Mouse (Mus musculus): ENCODE results near the gene Ccl2. TPM values are rescaled to one million over a fixed set of nuclear protein-coding genes. Genes with fewer than 3 reads are reported as not detected.

The Ccl2 gene
- polyA plus RNA-seq, 1 experiment from 2014 or later: 2.9 TPM

DNA sequence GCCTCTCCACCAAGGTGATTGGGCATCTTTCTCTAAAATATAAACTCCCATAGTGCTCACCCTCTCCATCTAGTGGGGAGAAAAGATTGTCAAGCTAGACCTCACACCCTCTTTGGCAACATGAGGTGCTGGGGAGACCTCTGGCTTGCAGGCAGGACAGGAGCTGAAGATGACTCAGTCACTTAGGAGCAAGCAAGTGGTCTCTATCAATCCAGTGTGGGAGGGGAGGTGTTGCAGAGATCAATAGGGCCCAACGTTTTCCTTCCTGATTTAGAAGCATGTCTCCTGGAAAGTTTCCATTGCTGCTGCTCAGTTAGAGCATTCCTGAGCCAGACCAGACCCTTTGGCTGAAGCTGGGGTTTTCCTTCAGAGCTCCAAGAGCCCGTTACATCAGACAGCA, 3.2 kb downstream of the Ccl2 start, which contains the start of gene Gm17268:
TSS of gene Gm17268 (minus strand) at position 28 of the 400 bp plus-strand sequence.
- Histone ChIP-seq H3K4me3 (no peak within 1 kb of the TSS), H3K4me2 (no peak within 1 kb of the TSS), H3K27ac (no peak within 1 kb of the TSS), H3K9ac (0 out of 2 replicates have a peak within 1 kb of the TSS, but pooled peaks have one; percentile 32), H3K36me3 (no peaks in the 10 kb centered on the region), H3K9me3 (no peaks in the 10 kb centered on the region), H3K27me3 (peaks cover 6% of the 10 kb centered on the region; the same call in 1 of the 2 replicates), H3K4me1 (peaks cover 9% of the 10 kb centered on the region)
- ATAC-seq (ENCODE audit: insufficient number of reproducible peaks, insufficient read depth, low FRiP score, low TSS enrichment, low read depth): no peak
- WGBS: 41% methylated on average over 2 of the region's 2 CpGs

DNA sequence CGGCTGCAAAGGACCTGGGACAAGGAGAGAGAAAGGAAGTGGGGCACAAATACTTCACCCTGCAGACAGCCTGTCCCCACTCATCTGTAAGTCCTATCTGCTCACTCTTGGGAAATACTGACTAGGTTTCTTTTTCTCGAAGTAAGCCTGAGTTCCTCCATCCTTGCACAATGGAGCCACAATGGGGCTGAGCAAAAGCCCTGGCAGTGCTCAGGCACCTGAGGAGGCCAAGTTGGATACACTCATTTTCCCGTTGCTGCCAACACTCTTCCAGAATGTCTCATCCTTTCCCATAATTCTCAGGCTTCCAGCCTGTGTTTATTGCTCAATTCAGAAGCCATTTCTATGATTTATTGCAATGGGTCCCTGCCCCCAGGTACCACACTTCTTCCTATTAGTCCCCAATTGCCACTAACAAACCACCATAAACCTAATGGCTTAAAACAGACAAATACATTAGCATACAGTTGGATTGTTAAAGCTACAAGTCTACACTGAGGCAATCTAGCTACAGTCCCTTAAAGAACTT, 3.8 kb downstream of the Ccl2 start:
- Histone ChIP-seq H3K9me3 (no peaks in the 10 kb centered on the region), H3K27ac (no peak overlapping the region), H3K9ac (0 out of 2 replicates have a peak overlapping the region, but pooled peaks have one; percentile 32), H3K4me1 (peaks cover 5% of the 10 kb centered on the region), H3K4me2 (no peak overlapping the region), H3K36me3 (no peaks in the 10 kb centered on the region), H3K4me3 (no peak overlapping the region), H3K27me3 (peaks cover 6% of the 10 kb centered on the region; the same call in 1 of the 2 replicates)
- ATAC-seq (ENCODE audit: insufficient number of reproducible peaks, insufficient read depth, low FRiP score, low TSS enrichment, low read depth): no peak
- 62% methylated on average over 3 of the region's 3 CpGs for whole genome bisulfite sequencing

DNA sequence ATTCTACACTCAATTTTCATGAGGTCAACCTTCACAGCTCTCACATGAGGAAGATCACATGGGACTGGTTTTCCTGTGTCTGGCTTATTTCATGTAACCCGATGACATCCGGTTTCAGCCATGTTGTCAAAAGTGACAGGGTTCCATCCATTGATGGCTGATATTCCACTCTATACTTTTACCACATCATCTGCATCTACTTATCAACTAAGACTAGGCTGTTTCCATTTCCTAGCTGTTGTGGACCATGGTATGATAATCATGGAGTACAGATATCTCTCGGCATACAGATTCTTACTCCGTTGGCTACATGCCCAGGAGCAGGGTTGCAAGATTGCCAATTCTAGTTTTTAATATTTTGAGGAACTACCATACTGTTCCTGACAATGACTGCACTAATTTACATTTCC, 6.3 kb downstream of the Ccl2 start:
- Histone ChIP-seq H3K4me2 (no peak overlapping the region), H3K36me3 (no peaks in the 10 kb centered on the region), H3K4me1 (no peaks in the 10 kb centered on the region), H3K27me3 (peaks cover 6% of the 10 kb centered on the region; the same call in 1 of the 2 replicates), H3K27ac (no peak overlapping the region), H3K9ac (no peak overlapping the region), H3K9me3 (no peaks in the 10 kb centered on the region), H3K4me3 (no peak overlapping the region)
- 76% methylated on average over 4 of the region's 4 CpGs for WGBS
- no peak for ATAC-seq (ENCODE audit: insufficient number of reproducible peaks, insufficient read depth, low FRiP score, low TSS enrichment, low read depth)

DNA sequence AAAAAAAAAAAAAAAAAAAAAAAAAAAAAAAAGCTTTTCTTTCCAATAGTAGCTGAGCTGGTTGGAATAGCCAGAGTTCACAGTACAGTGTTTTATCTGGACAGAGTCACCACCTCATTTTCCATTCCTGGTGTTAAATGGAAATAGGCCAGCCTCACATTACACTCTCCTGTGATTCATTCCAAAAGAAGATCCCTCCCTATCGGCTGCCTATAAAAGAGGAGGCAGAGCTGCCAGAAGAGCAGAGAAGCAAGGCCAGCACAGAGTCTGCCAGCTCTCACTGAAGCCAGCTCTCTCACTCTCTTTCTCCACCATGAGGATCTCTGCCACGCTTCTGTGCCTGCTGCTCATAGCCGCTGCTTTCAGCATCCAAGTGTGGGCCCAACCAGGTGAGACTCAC, 10.1 kb downstream of the Ccl2 start, which contains the start of gene Ccl7:
TSS of gene Ccl7 (plus strand) at position 242 of the 400 bp plus-strand sequence.
- Histone ChIP-seq H3K4me3 (no peak within 1 kb of the TSS), H3K27ac (no peak within 1 kb of the TSS), H3K9me3 (no peaks in the 10 kb centered on the region), H3K9ac (no peak within 1 kb of the TSS), H3K36me3 (no peaks in the 10 kb centered on the region), H3K4me1 (0 out of 2 replicates have a peak, but pooled peaks cover 2% of the 10 kb centered on the region), H3K27me3 (no peaks in the 10 kb centered on the region; the same call in 1 of the 2 replicates), H3K4me2 (no peak within 1 kb of the TSS)
- WGBS: 76% methylated on average over 3 of the region's 3 CpGs
- no peak for ATAC-seq (ENCODE audit: insufficient number of reproducible peaks, insufficient read depth, low FRiP score, low TSS enrichment, low read depth)

GRCm38 (mm10) chr11:82047746-82048415, 12.5 kb downstream of the Ccl2 start:
- no peaks in the 10 kb centered on the region; the same call in 1 of the 2 replicates for H3K27me3 ChIP-seq
- H3K27ac ChIP-seq: no peak overlapping the region
- no peak overlapping the region for H3K4me3 ChIP-seq
- H3K9ac ChIP-seq: no peak overlapping the region
- no peaks in the 10 kb centered on the region for H3K36me3 ChIP-seq
- no peak for ATAC-seq (ENCODE audit: insufficient number of reproducible peaks, insufficient read depth, low FRiP score, low TSS enrichment, low read depth)
- no peak overlapping the region for H3K4me2 ChIP-seq
- WGBS: 24% methylated on average over 6 of the region's 6 CpGs
- H3K9me3 ChIP-seq: no peaks in the 10 kb centered on the region
- H3K4me1 ChIP-seq: 0 out of 2 replicates have a peak, but pooled peaks cover 2% of the 10 kb centered on the region

GRCm38 (mm10) chr11:82053849-82054248, 18.5 kb downstream of the Ccl2 start:
- Histone ChIP-seq H3K36me3 (no peaks in the 10 kb centered on the region), H3K4me2 (no peak overlapping the region), H3K9me3 (no peaks in the 10 kb centered on the region), H3K27me3 (no peaks in the 10 kb centered on the region), H3K4me1 (no peaks in the 10 kb centered on the region), H3K4me3 (no peak overlapping the region), H3K9ac (no peak overlapping the region), H3K27ac (no peak overlapping the region)
- no peak for ATAC-seq (ENCODE audit: insufficient number of reproducible peaks, insufficient read depth, low FRiP score, low TSS enrichment, low read depth)
- WGBS: 88% methylated on average over 7 of the region's 7 CpGs

DNA sequence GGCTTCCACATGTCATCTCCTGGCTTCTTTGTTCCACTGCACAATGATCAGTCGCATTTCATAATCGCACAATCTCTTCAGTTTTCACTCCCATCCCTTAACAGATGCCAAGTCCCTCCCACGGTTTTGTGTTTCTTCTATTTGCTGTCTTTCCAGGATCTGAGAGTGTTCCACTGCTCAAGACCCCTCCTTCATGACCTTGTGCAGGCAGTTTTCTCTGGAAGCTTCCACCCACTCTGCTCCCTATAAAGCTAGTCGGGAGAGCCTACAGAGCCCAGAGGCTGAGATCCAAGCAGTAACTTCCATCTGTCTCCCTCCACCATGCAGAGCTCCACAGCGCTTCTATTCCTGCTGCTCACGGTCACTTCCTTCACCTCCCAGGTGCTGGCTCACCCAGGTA, 22.3 kb downstream of the Ccl2 start, which contains the start of gene Ccl11:
TSS of gene Ccl11 (plus strand) at position 178 of the 400 bp plus-strand sequence.
- Histone ChIP-seq H3K27me3 (no peaks in the 10 kb centered on the region), H3K9me3 (no peaks in the 10 kb centered on the region), H3K4me2 (no peak within 1 kb of the TSS), H3K36me3 (no peaks in the 10 kb centered on the region), H3K4me1 (no peaks in the 10 kb centered on the region), H3K4me3 (no peak within 1 kb of the TSS), H3K27ac (no peak within 1 kb of the TSS), H3K9ac (no peak within 1 kb of the TSS)
- no peak for ATAC-seq (ENCODE audit: insufficient number of reproducible peaks, insufficient read depth, low FRiP score, low TSS enrichment, low read depth)
- WGBS: 77% methylated on average over 6 of the region's 6 CpGs

DNA sequence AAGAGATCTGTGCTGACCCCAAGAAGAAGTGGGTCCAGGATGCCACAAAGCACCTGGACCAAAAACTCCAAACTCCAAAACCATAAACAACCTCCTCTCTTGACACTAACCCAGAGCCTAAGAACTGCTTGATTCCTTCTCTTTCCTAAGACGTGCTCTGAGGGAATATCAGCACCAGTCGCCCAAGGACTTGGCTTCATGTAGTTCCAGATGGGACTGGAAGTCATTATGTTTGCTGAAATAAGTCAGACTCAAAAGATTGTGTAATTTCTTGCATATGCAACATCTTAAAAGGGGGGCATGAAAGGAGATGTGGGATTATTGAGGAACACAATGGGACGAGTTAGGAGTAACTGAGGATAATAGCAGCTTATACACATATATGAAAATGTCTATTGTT, 26.9 kb downstream of the Ccl2 start:
- H3K9ac ChIP-seq: no peak overlapping the region
- ATAC-seq (ENCODE audit: insufficient number of reproducible peaks, insufficient read depth, low FRiP score, low TSS enrichment, low read depth): no peak
- no peaks in the 10 kb centered on the region for H3K4me1 ChIP-seq
- no peak overlapping the region for H3K27ac ChIP-seq
- WGBS: 20% methylated on average over 3 of the region's 3 CpGs
- H3K4me2 ChIP-seq: no peak overlapping the region
- no peaks in the 10 kb centered on the region for H3K9me3 ChIP-seq
- H3K4me3 ChIP-seq: no peak overlapping the region
- no peaks in the 10 kb centered on the region for H3K27me3 ChIP-seq
- H3K36me3 ChIP-seq: no peaks in the 10 kb centered on the region

GRCm38 (mm10) chr11:82063454-82063853, 28.1 kb downstream of the Ccl2 start:
- Histone ChIP-seq H3K27ac (no peak overlapping the region), H3K36me3 (no peaks in the 10 kb centered on the region), H3K9ac (no peak overlapping the region), H3K27me3 (no peaks in the 10 kb centered on the region), H3K4me3 (no peak overlapping the region), H3K9me3 (no peaks in the 10 kb centered on the region), H3K4me2 (no peak overlapping the region), H3K4me1 (no peaks in the 10 kb centered on the region)
- WGBS: 78% methylated on average over 2 of the region's 2 CpGs
- no peak for ATAC-seq (ENCODE audit: insufficient number of reproducible peaks, insufficient read depth, low FRiP score, low TSS enrichment, low read depth)

DNA sequence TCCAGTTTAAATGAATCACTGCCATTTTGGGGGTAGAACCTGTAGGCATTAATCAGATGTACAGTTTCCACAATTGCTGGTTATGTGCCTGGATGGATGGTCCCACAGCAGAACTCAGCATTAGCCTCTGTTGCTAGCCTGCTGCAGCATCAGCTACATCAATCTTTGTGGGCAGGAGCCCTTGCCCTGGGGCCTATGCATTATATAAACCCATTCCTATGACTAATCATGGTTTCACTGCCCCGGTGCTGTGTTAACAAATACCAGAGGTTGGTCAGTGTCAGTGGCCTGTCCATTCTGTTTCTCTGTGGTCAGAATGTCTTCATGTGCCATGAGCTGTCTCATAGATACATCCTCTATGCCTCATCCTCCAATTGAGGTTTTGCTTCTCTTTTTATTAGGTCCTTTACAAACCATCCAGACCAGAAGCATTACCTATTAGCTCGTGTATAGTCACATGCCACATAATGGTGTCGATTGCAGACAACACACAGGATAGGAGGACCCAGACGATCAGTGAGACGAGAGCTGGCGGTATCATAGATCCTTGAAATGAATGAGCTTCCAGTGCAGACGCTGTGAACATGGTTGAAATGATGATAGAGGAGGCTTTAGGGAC, 31.7 kb downstream of the Ccl2 start:
- Histone ChIP-seq H3K4me2 (no peak overlapping the region), H3K4me3 (no peak overlapping the region), H3K27me3 (no peaks in the 10 kb centered on the region), H3K36me3 (no peaks in the 10 kb centered on the region), H3K27ac (no peak overlapping the region), H3K9ac (no peak overlapping the region), H3K4me1 (no peaks in the 10 kb centered on the region), H3K9me3 (no peaks in the 10 kb centered on the region)
- ATAC-seq (ENCODE audit: insufficient number of reproducible peaks, insufficient read depth, low FRiP score, low TSS enrichment, low read depth): no peak
- 80% methylated on average over 7 of the region's 7 CpGs for WGBS

DNA sequence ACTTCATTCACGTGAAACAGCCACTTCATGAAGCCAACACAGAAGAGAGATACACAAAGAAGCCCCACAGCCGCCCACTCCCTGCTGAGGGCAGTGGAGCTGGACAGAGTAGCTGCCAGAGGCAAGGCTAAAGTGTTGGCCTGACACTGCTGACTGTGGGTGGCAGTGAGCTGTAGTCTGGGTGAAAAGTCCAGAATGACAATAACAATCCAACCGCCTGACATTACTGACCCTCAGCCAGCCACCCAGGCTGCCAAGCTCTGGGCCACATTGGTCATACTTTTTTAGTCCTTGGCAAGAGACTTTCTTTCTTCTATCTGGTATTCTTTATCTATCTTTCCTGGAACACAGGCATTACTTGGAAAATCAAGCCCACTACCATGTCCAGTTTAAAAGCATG, 35.7 kb downstream of the Ccl2 start:
- H3K4me3 ChIP-seq: no peak overlapping the region
- H3K9ac ChIP-seq: no peak overlapping the region
- H3K4me2 ChIP-seq: no peak overlapping the region
- WGBS: 78% methylated on average over 3 of the region's 3 CpGs
- H3K36me3 ChIP-seq: no peaks in the 10 kb centered on the region
- ATAC-seq (ENCODE audit: insufficient number of reproducible peaks, insufficient read depth, low FRiP score, low TSS enrichment, low read depth): no peak
- no peaks in the 10 kb centered on the region for H3K27me3 ChIP-seq
- no peaks in the 10 kb centered on the region for H3K4me1 ChIP-seq
- no peak overlapping the region for H3K27ac ChIP-seq
- H3K9me3 ChIP-seq: no peaks in the 10 kb centered on the region

GRCm38 (mm10) chr11:82072374-82072773, 37.0 kb downstream of the Ccl2 start:
- 70% methylated on average over 1 of the region's 1 CpGs for WGBS

More at GRCm38 (mm10) chr11:82072374-82072773, 37.0 kb downstream of the Ccl2 start:
- Histone ChIP-seq H3K9me3 (no peaks in the 10 kb centered on the region), H3K27ac (no peak overlapping the region), H3K4me2 (no peak overlapping the region), H3K27me3 (no peaks in the 10 kb centered on the region), H3K4me1 (no peaks in the 10 kb centered on the region), H3K9ac (no peak overlapping the region), H3K4me3 (no peak overlapping the region), H3K36me3 (no peaks in the 10 kb centered on the region)
- no peak for ATAC-seq (ENCODE audit: insufficient number of reproducible peaks, insufficient read depth, low FRiP score, low TSS enrichment, low read depth)
